Mouse (Mus musculus) neural tube, embryonic 11.5 days (tissue): ENCODE measurements at regions not wholly inside any gene's neighbourhood (a gene's known extent, or its start where the extent isn't known, plus 50 kb on each side); places are given as distances from the start of the nearest gene placed in this dataset.

Source experiments
- ATAC-seq: fragments of 200-750 bp; cut with Nextera tagmentation; 2 replicates; pipeline ENCODE4 v1.8.0; 2017; ENCODE audit warnings: moderate number of reproducible peaks, mild to moderate bottlenecking, moderate TSS enrichment, moderate library complexity; ENCODE audit not compliant: insufficient read depth, low FRiP score, low TSS enrichment
- DNase-seq: peaks from one replicate; pipeline ENCODE4 v3.0.0-alpha.2; 2015; ENCODE audit warnings: low spot score
- H3K27ac ChIP-seq: fragments of 300-500 bp; sonication (generic); 2 replicates; pipeline ENCODE4 v1.5.1; 2014; ENCODE audit warnings: low read depth, mild to moderate bottlenecking, low read length
- H3K27me3 ChIP-seq: fragments of 300-500 bp; sonication (generic); 2 replicates; pipeline ENCODE4 v1.6.1; 2014; ENCODE audit warnings: mild to moderate bottlenecking, low read length, mixed read lengths; ENCODE audit not compliant: control insufficient read depth, insufficient read depth
- H3K36me3 ChIP-seq: fragments of 300-500 bp; sonication (generic); 2 replicates; pipeline ENCODE4 v1.6.1; 2014; ENCODE audit warnings: mild to moderate bottlenecking, low read length, moderate library complexity, mixed read lengths; ENCODE audit not compliant: control insufficient read depth, insufficient read depth
- H3K4me1 ChIP-seq: fragments of 300-500 bp; sonication (generic); 2 replicates; pipeline ENCODE4 v1.6.1; 2014; ENCODE audit warnings: low read length, mixed read lengths; ENCODE audit not compliant: control insufficient read depth, insufficient read depth
- H3K4me2 ChIP-seq: fragments of 300-500 bp; sonication (generic); 2 replicates; pipeline ENCODE4 v1.6.1; 2014; ENCODE audit warnings: low read depth, mild to moderate bottlenecking, moderate library complexity
- H3K4me3 ChIP-seq: fragments of 300-500 bp; sonication (generic); 2 replicates; pipeline ENCODE4 v1.5.1; 2014; ENCODE audit warnings: low read depth, low read length
- H3K9ac ChIP-seq: fragments of 300-500 bp; sonication (generic); 2 replicates; pipeline ENCODE4 v1.6.1; 2014; ENCODE audit warnings: mild to moderate bottlenecking, low read length
- H3K9me3 ChIP-seq: fragments of 300-500 bp; sonication (generic); 2 replicates; pipeline ENCODE4 v1.6.1; 2016; ENCODE audit warnings: low read length; ENCODE audit not compliant: control insufficient read depth
- WGBS: fragments of 180-500 bp; shearing (Covaris S2); extraction: QIAGEN DNeasy Blood & Tissue Kit; methylation state at CpG from one replicate; pipeline ENCODE4 v1.1.7; 2014; 5-methylcytosine and 5-hydroxymethylcytosine counted together

- Histone ChIP-seq H3K4me3 (no peak overlapping the region), H3K4me1 (no peaks in the 10 kb centered on the region), H3K27me3 (no peaks in the 10 kb centered on the region), H3K36me3 (no peaks in the 10 kb centered on the region), H3K27ac (no peak overlapping the region), H3K4me2 (no peak overlapping the region), H3K9ac (no peak overlapping the region), H3K9me3 (no peaks in the 10 kb centered on the region)
- ATAC-seq: no peak
- no peak for DNase-seq
- WGBS: 91% methylated on average over 1 of the region's 1 CpGs
Observed at GRCm38 (mm10) chr3:39987710-39988109, 543.4 kb upstream of the Intu start.

GRCm38 (mm10) chr3:39998628-39999027 is 532.5 kb upstream of the Intu start:
- no peak overlapping the region for H3K4me2 ChIP-seq
- H3K36me3 ChIP-seq: no peaks in the 10 kb centered on the region
- ATAC-seq: no peak
- no peaks in the 10 kb centered on the region for H3K9me3 ChIP-seq
- peak; percentile 43 for DNase-seq
- no peak overlapping the region for H3K4me3 ChIP-seq
- H3K9ac ChIP-seq: no peak overlapping the region
- H3K27me3 ChIP-seq: no peaks in the 10 kb centered on the region
- H3K27ac ChIP-seq: no peak overlapping the region
- WGBS: 39% methylated on average over 5 of the region's 5 CpGs
- no peaks in the 10 kb centered on the region for H3K4me1 ChIP-seq

- Histone ChIP-seq H3K9me3 (no peaks in the 10 kb centered on the region), H3K4me2 (no peak overlapping the region), H3K27me3 (no peaks in the 10 kb centered on the region), H3K9ac (no peak overlapping the region), H3K27ac (no peak overlapping the region), H3K4me3 (no peak overlapping the region), H3K36me3 (no peaks in the 10 kb centered on the region), H3K4me1 (no peaks in the 10 kb centered on the region)
- ATAC-seq (no peak), DNase-seq (no peak)
- WGBS: 96% methylated on average over 1 of the region's 1 CpGs
Observed at GRCm38 (mm10) chr3:39999846-40000245, 531.2 kb upstream of the Intu start.

GRCm38 (mm10) chr3:40002838-40003237 is 528.2 kb upstream of the Intu start:
- no peaks in the 10 kb centered on the region for H3K4me1 ChIP-seq
- no peak overlapping the region for H3K4me3 ChIP-seq
- H3K36me3 ChIP-seq: no peaks in the 10 kb centered on the region
- H3K9me3 ChIP-seq: no peaks in the 10 kb centered on the region
- no peak overlapping the region for H3K4me2 ChIP-seq
- DNase-seq (no peak), ATAC-seq (no peak)
- no peak overlapping the region for H3K9ac ChIP-seq
- no peaks in the 10 kb centered on the region for H3K27me3 ChIP-seq
- H3K27ac ChIP-seq: no peak overlapping the region
- WGBS: 81% methylated on average over 3 of the region's 3 CpGs

- H3K27me3 ChIP-seq: no peaks in the 10 kb centered on the region
- WGBS: 85% methylated on average over 5 of the region's 5 CpGs
- no peak for DNase-seq
Observed at GRCm38 (mm10) chr3:40010051-40010450, 521.0 kb upstream of the Intu start.

GRCm38 (mm10) chr3:40021682-40022081 is 509.4 kb upstream of the Intu start:
- Histone ChIP-seq H3K4me1 (no peaks in the 10 kb centered on the region), H3K27me3 (no peaks in the 10 kb centered on the region), H3K9ac (no peak overlapping the region), H3K27ac (no peak overlapping the region), H3K9me3 (no peaks in the 10 kb centered on the region), H3K36me3 (no peaks in the 10 kb centered on the region), H3K4me2 (no peak overlapping the region), H3K4me3 (no peak overlapping the region)
- DNase-seq (no peak), ATAC-seq (no peak)
- 40% methylated on average over 2 of the region's 2 CpGs for whole genome bisulfite sequencing

More at GRCm38 (mm10) chr3:40010051-40010450, 521.0 kb upstream of the Intu start:
- Histone ChIP-seq H3K4me1 (no peaks in the 10 kb centered on the region), H3K27ac (no peak overlapping the region), H3K9ac (no peak overlapping the region), H3K4me3 (no peak overlapping the region), H3K4me2 (no peak overlapping the region), H3K9me3 (no peaks in the 10 kb centered on the region), H3K36me3 (no peaks in the 10 kb centered on the region)
- no peak for ATAC-seq

- Histone ChIP-seq H3K27ac (no peak overlapping the region), H3K27me3 (no peaks in the 10 kb centered on the region), H3K9ac (no peak overlapping the region), H3K4me3 (no peak overlapping the region), H3K36me3 (no peaks in the 10 kb centered on the region), H3K9me3 (no peaks in the 10 kb centered on the region), H3K4me1 (no peaks in the 10 kb centered on the region), H3K4me2 (no peak overlapping the region)
- ATAC-seq (no peak), DNase-seq (no peak)
Observed at GRCm38 (mm10) chr3:40027713-40028112, 503.4 kb upstream of the Intu start.

- no peaks in the 10 kb centered on the region for H3K9me3 ChIP-seq
- no peak overlapping the region for H3K9ac ChIP-seq
- H3K4me1 ChIP-seq: no peaks in the 10 kb centered on the region
- WGBS: 71% methylated on average over 2 of the region's 2 CpGs
- H3K36me3 ChIP-seq: no peaks in the 10 kb centered on the region
- no peak overlapping the region for H3K4me2 ChIP-seq
- H3K27me3 ChIP-seq: no peaks in the 10 kb centered on the region
- ATAC-seq (no peak), DNase-seq (no peak)
- no peak overlapping the region for H3K4me3 ChIP-seq
- H3K27ac ChIP-seq: no peak overlapping the region
Observed at GRCm38 (mm10) chr3:40036177-40036576, 494.9 kb upstream of the Intu start.

GRCm38 (mm10) chr3:40049721-40050120 is 481.4 kb upstream of the Intu start:
- no peaks in the 10 kb centered on the region for H3K36me3 ChIP-seq
- no peak for DNase-seq
- no peak overlapping the region for H3K9ac ChIP-seq
- no peaks in the 10 kb centered on the region for H3K27me3 ChIP-seq
- no peak overlapping the region for H3K27ac ChIP-seq
- no peaks in the 10 kb centered on the region for H3K9me3 ChIP-seq
- WGBS: 88% methylated on average over 4 of the region's 4 CpGs
- H3K4me1 ChIP-seq: no peaks in the 10 kb centered on the region
- no peak overlapping the region for H3K4me3 ChIP-seq
- H3K4me2 ChIP-seq: no peak overlapping the region
- no peak for ATAC-seq
